Mouse (Mus musculus) small intestine, adult 2 months (tissue): Measurements from ENCODE around the gene Hormad2. TPM values are rescaled to one million over a fixed set of nuclear protein-coding genes. Genes with fewer than 3 reads are reported as not detected.

Source experiments
- H3K27ac ChIP-seq: fragments of 200-500 bp; 2 replicates; pipeline ENCODE4 v1.5.1; 2012; ENCODE audit warnings: low read depth, low read length, control low read depth, inconsistent platforms; ENCODE audit not compliant: insufficient read depth
- H3K27me3 ChIP-seq: fragments of 200-500 bp; 2 replicates; pipeline ENCODE4 v1.6.1; 2012; ENCODE audit warnings: mild to moderate bottlenecking, moderate library complexity, low read length, inconsistent platforms; ENCODE audit not compliant: control insufficient read depth, insufficient read depth
- H3K36me3 ChIP-seq: fragments of 200-500 bp; 2 replicates; pipeline ENCODE4 v1.6.1; 2012; ENCODE audit warnings: mild to moderate bottlenecking, low read length, control low read depth, inconsistent platforms; ENCODE audit not compliant: control insufficient read depth, insufficient read depth
- H3K4me1 ChIP-seq: fragments of 200-500 bp; 2 replicates; pipeline ENCODE4 v1.6.1; 2012; ENCODE audit warnings: low read length, inconsistent platforms, mixed read lengths; ENCODE audit not compliant: control insufficient read depth, insufficient read depth, insufficient read length
- H3K4me3 ChIP-seq: fragments of 200-500 bp; 2 replicates; pipeline ENCODE4 v1.5.1; 2012; ENCODE audit warnings: low read depth, mild to moderate bottlenecking, control low read depth, inconsistent platforms, low read length, moderate library complexity
- CTCF ChIP-seq: fragments of 200-500 bp; IDR thresholded peaks from 2 replicates; pipeline ENCODE4 v1.5.1; 2012; ENCODE audit warnings: low read depth, mild to moderate bottlenecking, control low read depth, inconsistent platforms, low read length, moderate library complexity, mixed read lengths; ENCODE audit not compliant: insufficient replicate concordance, insufficient read length; ENCODE audit errors: extremely low read depth
- POLR2A ChIP-seq: fragments of 200-500 bp; IDR thresholded peaks from 2 replicates; pipeline ENCODE4 v1.6.1; 2012; ENCODE audit warnings: low read depth, mild to moderate bottlenecking, control low read depth, inconsistent platforms, low read length, moderate library complexity
- WGBS: fragments of 180-500 bp; shearing (Covaris S2); methylation state at CpG from one replicate; pipeline ENCODE4 v1.1.7; 2018; 5-methylcytosine and 5-hydroxymethylcytosine counted together
- polyA plus RNA-seq: library from polyadenylated mRNA; depleted of rRNA; stranded (reverse); fragments of >200 nt; gene quantifications from 2 replicates; pipeline ENCODE4 v1.2.3, GENCODE M21; 2012

The Hormad2 gene
- polyA plus RNA-seq, 1 experiment = not detected

GRCm38 (mm10) chr11:4422494-4423425 is 18.1 kb downstream of the Hormad2 start:
- Histone ChIP-seq H3K27ac (peak overlapping the region; percentile 44; the same call in 1 of the 2 replicates), H3K4me1 (peaks cover 7% of the 10 kb centered on the region; the same call in 1 of the 2 replicates), H3K27me3 (no peaks in the 10 kb centered on the region), H3K4me3 (no peak overlapping the region), H3K36me3 (no peaks in the 10 kb centered on the region)
- TF ChIP-seq POLR2A (no peak), CTCF (no peak)
- WGBS = 39% methylated on average over 16 of the region's 16 CpGs

DNA sequence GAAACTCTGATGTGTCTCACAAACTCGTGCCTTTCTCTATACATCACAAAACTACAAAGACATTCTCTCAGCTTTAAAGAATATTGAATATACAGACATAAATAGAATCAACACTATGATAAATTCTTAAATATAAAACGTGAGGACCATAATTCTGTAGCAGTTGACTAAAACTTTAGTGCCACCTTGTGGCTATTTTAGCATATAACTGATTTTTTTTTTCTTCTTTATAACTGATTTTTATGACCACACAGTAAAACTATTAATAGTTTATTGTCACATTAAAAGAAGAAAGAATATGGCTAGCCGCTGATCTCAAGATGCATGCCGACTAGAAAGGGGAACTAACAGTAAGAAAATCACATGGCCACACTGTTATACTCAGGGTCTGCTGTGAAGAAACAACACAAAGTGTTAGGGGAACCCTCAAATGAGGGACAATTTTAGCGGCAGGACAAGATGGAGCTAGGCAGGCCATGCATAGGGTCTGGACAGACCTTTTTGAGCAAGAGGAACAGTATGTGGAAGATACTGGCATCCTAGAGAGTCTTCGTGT is 18.9 kb downstream of the Hormad2 start:
- Histone ChIP-seq H3K27me3 (no peaks in the 10 kb centered on the region), H3K36me3 (no peaks in the 10 kb centered on the region), H3K4me3 (no peak overlapping the region), H3K4me1 (peaks cover 7% of the 10 kb centered on the region; the same call in 1 of the 2 replicates), H3K27ac (no peak overlapping the region)
- no peak for TF ChIP-seq CTCF
- no peak for TF ChIP-seq POLR2A
- WGBS = 13% methylated on average over 6 of the region's 6 CpGs

DNA sequence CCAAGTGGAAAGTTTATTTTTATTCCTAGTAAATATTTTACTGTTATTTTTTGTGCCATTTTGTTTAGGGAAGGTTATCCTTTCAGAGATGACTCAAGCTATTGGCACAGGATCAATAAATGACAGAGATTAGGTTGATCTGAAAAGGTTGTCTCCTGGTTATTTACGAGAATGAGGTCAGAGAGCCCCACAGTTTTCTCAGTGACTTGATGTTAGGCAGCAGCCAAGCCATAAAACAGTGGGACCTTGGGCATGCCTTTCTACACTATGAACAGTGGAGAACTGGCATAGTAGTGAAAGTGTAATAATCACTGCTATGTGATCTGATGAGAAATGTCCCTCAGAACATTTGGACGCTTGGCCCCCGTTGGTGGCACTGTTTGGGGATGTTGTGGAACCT is 22.9 kb downstream of the Hormad2 start:
- no peaks in the 10 kb centered on the region for H3K27me3 ChIP-seq
- TF ChIP-seq CTCF (no peak), POLR2A (no peak)
- H3K36me3 ChIP-seq = no peaks in the 10 kb centered on the region
- no peak overlapping the region for H3K4me3 ChIP-seq
- WGBS = 45% methylated on average over 3 of the region's 3 CpGs
- H3K27ac ChIP-seq = no peak overlapping the region
- peaks cover 2% of the 10 kb centered on the region; the same call in 1 of the 2 replicates for H3K4me1 ChIP-seq

DNA sequence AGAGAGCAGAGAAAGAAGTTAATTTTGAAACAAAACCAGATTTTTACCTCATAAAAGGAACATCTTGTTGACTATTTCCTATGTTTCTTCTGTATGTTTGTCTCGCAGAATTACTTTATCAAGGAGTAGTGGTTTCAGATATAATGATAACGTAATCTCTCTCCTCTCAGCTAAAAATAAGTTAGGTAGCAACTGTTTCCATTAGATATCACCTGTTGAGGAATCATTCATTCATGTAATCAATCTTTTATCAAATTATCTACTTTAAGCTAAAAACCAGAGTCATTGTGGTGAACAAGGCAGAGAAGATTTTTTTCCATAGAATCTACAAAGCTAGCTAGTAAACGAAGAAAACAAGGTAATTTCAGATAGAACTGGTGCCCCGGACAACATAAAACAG is 28.6 kb downstream of the Hormad2 start:
- Histone ChIP-seq H3K4me3 (no peak overlapping the region), H3K27ac (no peak overlapping the region), H3K27me3 (no peaks in the 10 kb centered on the region), H3K4me1 (no peaks in the 10 kb centered on the region), H3K36me3 (no peaks in the 10 kb centered on the region)
- 84% methylated on average over 4 of the region's 4 CpGs for WGBS
- no peak for TF ChIP-seq POLR2A
- TF ChIP-seq CTCF = no peak

GRCm38 (mm10) chr11:4404277-4404676 is 36.6 kb downstream of the Hormad2 start:
- WGBS = 30% methylated on average over 4 of the region's 4 CpGs

GRCm38 (mm10) chr11:4403381-4403780 is 37.5 kb downstream of the Hormad2 start:
- no peaks in the 10 kb centered on the region for H3K36me3 ChIP-seq
- H3K4me3 ChIP-seq = no peak overlapping the region
- TF ChIP-seq POLR2A (no peak), CTCF (no peak)
- 77% methylated on average over 7 of the region's 7 CpGs for WGBS
- no peaks in the 10 kb centered on the region for H3K27me3 ChIP-seq
- no peaks in the 10 kb centered on the region for H3K4me1 ChIP-seq
- H3K27ac ChIP-seq = no peak overlapping the region

More at GRCm38 (mm10) chr11:4404277-4404676, 36.6 kb downstream of the Hormad2 start:
- TF ChIP-seq CTCF (no peak), POLR2A (no peak)
- Histone ChIP-seq H3K4me3 (no peak overlapping the region), H3K36me3 (no peaks in the 10 kb centered on the region), H3K4me1 (no peaks in the 10 kb centered on the region), H3K27me3 (no peaks in the 10 kb centered on the region), H3K27ac (no peak overlapping the region)

GRCm38 (mm10) chr11:4401251-4401650 is 39.7 kb downstream of the Hormad2 start:
- Histone ChIP-seq H3K36me3 (no peaks in the 10 kb centered on the region), H3K4me3 (no peak overlapping the region), H3K27me3 (no peaks in the 10 kb centered on the region), H3K27ac (no peak overlapping the region), H3K4me1 (no peaks in the 10 kb centered on the region)
- TF ChIP-seq POLR2A (no peak), CTCF (no peak)
- 71% methylated on average over 5 of the region's 5 CpGs for WGBS
